Mouse (Mus musculus) induced T-regulatory cell, adult 2 months (primary cell): ENCODE data around the gene Rho.

Source experiments
- DNase-seq: peaks from one replicate; pipeline ENCODE4 v3.0.0-alpha.2; 2012; ENCODE audit warnings: low read depth

Gene Rho

DNA sequence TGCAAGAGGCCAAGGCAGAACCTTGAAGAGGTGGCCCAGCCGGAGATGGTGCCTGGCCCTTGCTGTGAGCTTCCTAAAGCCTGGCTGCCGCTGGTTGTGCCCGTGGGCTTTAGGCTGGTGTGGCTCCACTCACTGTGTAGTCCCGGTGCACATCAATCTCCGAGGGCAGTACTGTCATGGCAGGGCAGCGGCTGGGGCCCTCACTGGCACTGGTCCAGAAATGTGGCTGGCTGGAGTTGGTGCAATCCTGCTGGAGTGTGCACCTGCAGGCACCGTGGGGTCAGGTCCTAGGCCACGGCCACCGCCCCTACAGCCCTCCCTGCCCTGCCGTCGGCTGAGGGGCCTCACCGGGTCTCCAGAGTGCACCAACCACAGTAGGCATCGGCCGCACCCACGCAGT is 46.3 kb downstream of the Rho start:
- no peak for DNase-seq

DNA sequence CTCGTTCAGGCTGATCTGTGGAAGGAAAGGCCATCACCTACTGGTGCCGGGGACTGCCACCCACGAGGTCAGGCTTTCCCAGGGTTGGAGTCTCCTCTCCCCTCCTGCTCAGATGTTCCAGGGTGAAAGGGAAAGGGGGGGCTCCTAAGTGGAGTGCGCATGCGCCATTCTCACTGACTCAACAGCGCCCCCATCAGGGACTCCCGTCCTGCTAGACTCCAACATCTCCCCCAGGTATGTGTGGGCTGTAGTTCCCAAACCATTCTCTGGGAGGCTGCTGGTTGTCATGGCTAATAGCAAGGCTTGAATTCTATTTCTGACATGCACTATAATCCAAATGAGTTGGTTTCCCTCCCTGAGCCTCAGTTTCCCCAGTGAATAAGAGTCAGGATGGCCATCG is 47.0 kb downstream of the Rho start:
- peak; percentile 33 for DNase-seq

DNA sequence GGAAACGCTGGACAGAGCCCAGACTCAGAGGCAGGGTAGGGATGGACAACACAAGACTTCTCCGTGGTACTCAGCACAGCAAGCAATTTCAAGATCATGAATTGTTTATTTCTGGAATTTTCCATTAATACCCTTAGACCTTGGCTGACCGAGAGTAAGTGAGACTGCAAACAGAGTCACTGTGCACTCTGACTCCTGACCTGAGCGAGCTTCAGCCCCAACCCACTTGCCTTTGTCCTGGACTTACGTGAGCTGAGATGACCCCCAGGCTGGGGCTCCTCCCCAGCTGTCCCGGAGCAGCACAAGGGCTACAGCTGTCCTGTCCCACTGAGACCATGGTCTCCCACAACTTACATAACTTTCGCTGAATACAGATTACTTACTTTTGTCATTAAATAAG is 51.3 kb downstream of the Rho start:
- no peak for DNase-seq

DNA sequence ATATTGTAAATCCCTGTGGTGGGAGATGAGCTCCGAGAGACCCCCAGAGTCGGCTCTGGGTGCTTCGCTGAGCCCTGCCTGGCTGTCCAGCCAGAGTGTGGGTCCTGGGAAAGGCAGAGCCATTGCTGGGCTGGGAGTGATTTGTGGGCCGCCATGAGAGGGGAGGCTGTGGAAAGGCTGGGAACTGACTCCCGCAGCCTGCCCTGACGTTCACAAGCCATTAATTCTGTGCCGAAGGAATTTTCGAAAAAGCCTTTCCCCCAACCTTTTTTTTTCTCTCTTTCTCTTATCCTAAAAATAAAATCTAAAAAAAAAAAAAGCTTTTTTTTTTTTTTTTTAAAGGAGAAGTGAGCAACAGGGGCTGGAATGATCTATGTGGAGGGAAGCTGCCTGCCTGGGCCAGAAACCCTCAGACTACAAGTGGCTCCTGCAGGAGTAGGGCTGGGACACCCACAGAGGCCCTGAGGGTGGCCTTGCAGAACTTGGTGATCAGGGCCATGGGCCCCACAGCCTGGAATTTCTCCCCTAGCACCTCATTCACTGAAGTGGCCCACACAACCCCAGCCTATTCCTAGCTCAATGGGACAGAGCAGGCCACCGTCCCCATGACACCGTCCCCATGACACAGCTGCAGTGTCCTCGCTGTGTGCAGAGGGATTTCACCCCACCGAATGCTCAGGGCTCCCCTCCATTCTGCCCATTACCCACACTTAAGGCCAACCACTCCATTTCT is 51.9 kb downstream of the Rho start:
- no peak for DNase-seq

DNA sequence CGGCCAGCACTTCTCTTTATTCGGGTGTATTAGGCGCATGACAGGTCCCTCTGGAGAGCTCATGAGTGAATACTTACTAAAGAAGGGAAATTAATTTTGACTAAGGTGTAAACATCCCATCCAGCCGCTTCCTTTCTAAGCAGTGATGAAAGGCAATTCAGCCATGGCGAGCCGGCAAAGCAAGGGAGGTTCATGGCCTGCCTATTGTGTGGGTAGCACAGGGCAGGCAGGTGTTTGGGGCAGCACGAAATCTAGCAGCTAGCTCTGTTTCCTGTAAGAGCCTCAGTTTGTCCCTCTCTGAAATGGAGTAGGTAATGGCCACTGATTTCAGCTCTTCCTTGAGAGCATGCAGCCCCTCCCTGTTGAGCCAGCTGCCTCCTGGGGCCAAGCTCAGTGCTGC is 53.0 kb downstream of the Rho start:
- no peak for DNase-seq

DNA sequence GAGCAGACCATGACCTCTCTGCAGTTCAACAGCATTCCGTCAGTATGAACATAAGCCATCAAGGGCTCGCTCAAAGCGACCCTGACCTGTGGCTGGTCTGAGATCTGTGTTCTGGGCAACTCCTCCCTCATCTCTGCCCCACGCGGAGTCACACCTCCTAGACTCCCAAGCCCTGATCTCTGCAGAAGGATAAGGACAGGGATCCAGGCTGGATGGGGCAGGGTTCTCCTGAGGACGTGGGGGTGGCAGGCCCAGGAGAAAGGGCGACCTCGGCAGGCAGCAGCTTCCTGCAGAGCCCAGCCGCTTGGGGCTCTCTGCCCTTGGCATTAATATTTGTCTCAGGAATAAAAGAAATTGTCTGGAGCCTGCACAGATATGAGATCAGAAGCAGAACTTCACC is 54.1 kb downstream of the Rho start:
- no peak for DNase-seq

DNA sequence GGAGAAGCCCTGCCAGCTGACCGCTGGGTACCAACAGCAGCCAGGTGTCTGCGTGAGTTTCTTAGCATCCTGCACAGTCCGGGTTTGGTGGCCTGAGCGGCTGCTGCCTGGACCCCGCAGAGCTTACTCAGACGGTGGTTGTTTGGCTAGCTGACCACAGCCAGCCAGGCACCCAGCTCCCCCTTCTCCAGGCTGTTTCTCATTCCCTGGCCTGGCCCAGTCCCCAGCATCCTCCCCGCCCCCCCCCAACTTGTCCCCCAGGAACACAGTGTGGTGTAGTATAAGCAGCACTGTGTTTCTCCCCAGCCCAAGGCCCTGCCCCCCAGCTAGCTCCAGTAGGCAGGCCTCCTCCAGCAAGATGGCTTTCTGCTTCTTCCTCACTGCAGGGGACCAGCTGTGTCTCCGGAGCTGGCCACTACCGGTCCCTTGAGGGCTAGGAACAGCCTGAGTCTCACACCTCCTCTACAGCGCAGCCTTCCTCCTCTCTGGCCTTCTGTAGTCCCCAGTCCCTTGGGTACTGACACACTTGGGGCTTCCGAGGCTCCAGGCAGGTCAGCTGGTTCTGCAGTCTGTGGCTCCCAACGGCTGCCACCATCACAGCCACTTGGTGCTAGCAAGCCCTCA is 55.0 kb downstream of the Rho start:
- DNase-seq, result no peak

DNA sequence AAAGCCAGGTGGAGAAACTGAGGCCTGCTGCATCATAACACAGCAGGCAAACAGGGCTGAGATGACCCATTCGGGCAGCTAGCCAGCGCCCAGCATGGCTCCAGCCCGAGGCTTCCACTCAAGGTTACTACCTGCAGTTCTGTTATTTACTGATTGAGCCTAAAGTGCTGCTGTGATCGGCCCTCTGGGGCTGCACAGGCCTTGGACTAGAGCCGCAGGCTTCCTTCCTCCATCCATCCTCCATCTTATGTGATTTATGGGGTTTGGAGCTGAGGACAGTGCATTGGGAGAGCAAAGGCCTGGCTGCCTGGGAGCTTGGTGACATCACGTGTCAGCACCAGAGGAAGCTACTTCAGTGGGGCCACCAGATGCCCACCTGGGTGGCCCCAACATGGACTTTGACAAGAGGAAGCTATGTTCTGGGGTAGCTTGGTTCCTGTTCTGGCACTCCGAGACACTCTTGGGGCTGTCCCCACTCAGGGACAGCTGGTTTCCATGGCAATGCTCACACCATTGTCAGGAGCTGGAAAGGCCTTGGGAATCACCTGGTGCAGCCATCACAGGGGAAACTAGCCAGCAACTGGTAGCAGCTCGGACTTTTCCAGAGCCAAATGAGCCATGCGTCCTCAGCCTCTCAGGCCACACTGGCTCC is 55.7 kb downstream of the Rho start:
- no peak for DNase-seq

DNA sequence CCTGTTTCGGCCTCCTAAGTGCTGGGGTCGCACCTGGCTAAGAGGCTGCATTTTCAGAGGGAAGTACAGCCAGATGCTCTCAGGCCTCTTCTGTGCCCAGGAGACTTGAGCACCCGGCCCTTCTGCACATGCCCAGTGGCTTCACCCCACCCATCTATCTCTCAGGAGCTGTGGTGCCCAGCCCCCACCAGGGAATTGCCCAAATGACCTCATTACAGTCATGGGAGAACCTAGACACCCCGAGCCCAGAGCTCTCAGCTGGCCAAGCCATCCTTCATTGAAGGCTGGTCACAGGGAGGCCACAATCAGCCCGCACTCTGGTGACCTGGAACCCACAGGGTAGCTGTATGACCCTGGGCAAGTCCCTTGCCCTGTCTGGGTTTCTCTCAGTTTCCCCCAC is 57.5 kb downstream of the Rho start:
- no peak for DNase-seq

DNA sequence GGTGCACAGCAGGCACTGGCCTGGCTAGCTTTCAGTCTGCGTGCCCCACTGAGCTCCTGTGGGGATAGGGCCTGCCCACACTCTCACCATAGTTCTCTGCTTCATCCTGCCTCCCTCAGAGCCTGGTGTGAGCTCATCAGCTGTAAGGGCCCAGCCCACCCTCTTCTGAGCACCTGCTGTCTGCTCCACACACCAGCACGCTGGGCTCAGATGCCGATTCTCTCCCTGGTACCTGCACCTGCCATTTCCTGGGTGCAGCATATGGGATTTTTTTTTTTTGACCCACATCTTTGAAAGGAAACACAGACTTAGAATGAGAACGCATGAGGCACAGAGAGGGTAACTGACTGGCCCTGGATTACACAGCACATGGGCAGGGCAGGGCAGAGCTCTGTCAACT is 58.1 kb downstream of the Rho start:
- DNase-seq, result peak; percentile 50
